Mouse (Mus musculus): ENCODE results near the gene Ankfn1.

The Ankfn1 gene

GRCm38 (mm10) chr11:89403436-89403835, 374.0 kb downstream of the Ankfn1 start:
- no peak for ATAC-seq (ENCODE audit: insufficient number of reproducible peaks, low FRiP score, low TSS enrichment)

- ATAC-seq (ENCODE audit: insufficient number of reproducible peaks, low FRiP score, low TSS enrichment) = no peak
Observed at GRCm38 (mm10) chr11:89388851-89389250, 388.6 kb downstream of the Ankfn1 start.

DNA sequence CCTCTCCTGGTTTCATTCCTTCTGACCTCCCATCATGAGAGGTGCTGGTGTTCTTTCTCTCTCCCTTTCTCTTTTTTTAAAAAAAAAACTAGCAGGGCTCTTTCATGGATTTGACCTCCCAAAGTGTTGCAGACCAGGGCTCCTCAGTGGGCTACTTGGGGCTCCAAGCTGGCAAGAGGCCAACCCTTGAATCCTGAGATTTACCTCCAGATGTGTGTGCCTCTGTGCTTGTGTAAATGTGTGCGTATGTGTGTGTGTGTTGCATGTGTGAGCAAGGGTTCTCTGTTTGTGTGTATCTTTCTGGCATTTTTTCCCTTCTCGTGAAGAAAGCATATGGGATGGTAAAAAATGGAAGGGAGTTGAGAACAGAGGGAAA, 394.8 kb downstream of the Ankfn1 start:
- ATAC-seq (ENCODE audit: insufficient number of reproducible peaks, low FRiP score, low TSS enrichment) = no peak

DNA sequence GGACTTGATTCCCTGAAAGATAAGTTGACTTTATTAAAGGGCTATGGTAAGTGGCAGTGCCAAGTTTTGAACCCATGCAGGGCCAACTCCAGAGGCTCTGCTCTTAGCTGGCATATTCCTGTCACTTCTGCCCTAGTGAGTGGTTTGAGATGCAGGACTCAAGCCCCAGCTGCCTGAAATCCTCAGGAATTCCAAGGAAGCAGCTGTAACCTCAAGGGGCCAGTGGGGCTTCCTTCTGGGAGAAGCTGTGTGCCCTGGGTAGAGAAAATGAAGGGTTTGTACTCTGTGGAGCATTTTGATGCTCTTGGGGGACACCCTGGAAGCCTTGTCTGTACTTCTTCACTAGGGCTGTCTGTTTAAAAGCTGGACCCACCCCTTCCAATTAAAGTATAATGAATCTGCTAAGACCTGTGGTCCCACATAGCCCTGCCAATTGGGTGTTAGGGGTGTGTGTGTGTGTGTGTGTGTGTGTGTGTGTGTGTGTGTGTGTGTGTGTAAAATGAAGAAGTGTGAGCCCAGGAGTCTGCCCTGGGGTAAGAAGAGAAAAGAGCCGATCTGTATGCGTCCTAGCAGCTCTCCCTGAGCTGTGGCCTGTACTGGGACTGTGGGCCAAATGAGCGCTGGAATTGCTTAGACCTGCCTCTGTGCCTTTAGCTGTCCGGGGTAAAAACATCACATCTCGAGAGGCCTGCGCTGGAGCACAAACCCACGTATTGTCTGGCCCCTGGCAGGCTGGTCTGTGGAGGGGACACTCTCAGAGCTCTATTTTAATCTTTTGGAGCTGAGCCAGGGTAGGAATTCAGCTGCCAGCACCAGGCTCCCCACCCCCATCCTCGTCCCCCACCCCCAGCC, 395.4 kb downstream of the Ankfn1 start:
- no peak for ATAC-seq (ENCODE audit: insufficient number of reproducible peaks, low FRiP score, low TSS enrichment)

DNA sequence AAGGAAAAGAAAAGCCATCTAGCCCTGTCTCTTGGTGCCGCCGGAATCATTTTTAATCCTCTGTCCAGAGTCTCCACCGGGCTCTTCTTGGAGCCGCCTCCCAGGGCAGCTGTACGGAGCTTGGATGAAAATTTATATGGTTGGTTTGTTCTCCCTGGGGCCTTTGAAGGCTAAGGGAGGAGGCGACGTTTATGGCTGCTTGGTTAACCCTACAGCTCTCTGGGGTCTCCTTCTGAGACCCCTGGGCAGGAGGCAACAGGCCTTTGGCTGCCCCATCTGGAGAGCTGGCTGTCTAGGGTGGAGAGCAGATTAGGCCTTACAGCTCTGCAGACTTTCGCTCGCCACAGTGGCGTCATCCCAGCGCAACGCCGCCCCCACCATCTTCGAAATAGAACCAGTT, 406.5 kb downstream of the Ankfn1 start:
- ATAC-seq (ENCODE audit: insufficient number of reproducible peaks, low FRiP score, low TSS enrichment) = no peak

- ATAC-seq (ENCODE audit: insufficient number of reproducible peaks, low FRiP score, low TSS enrichment) = no peak
Observed at GRCm38 (mm10) chr11:89370373-89370772, 407.1 kb downstream of the Ankfn1 start.

GRCm38 (mm10) chr11:89363981-89364380, 413.5 kb downstream of the Ankfn1 start:
- no peak for ATAC-seq (ENCODE audit: insufficient number of reproducible peaks, low FRiP score, low TSS enrichment)

DNA sequence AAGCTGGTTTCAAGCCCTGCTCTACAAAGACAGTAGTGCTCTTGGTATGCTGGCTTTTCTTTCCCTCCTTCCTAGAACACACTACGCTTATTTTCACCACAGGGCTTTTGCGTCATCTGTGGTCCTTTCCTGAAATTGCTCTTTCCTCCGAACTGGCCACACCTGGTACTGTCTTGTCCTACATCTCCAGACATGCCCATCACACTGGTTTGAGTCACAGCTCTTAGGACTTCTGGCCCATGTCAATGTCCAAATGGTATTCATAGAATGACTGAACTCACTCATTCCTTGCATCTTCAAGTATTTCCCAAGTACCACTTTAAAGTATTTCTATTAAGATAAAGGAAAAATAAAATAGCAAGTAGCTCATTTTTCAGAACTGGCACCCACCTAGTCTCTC, 416.6 kb downstream of the Ankfn1 start:
- ATAC-seq (ENCODE audit: insufficient number of reproducible peaks, low FRiP score, low TSS enrichment) = no peak

DNA sequence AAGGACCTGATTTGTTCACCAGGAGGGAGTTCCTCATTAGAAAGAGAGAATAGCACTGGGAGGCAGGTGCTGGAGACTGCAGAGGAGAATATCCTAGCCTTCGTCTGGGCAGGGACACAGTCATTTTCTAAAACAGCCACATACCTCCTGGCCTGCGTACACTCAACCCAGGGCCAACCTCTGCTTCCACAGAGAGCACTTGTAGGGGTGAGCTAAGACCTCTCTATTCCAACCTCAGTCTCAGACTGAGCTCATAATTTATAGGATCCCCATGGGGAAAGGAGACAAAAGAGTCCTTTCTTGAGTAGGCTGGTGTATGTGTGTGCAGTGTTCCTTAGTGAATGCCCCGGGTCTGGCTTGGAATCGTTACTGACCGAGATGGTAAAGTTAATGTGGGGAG, 418.9 kb downstream of the Ankfn1 start:
- no peak for ATAC-seq (ENCODE audit: insufficient number of reproducible peaks, low FRiP score, low TSS enrichment)

GRCm38 (mm10) chr11:89356479-89356878, 421.0 kb downstream of the Ankfn1 start:
- ATAC-seq (ENCODE audit: insufficient number of reproducible peaks, low FRiP score, low TSS enrichment) = no peak

DNA sequence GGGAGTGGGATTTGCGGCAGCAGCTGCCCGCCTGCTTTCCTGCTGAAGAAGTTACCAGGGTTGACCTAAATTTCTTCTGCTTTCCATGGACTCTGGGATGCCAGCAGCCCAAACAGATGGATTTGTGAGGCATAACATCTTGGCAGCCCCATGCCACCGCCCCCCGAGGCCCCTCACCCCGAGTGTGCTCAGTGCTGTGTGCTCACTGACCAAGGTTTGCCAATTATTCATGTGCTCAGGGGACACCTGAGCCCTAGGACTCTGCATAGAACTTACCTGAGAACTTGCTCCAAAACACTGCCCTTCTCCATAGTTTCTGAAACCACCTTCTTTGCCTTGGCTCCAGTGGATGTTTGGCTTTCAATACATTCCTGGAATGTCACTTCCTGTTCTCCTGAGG, 421.4 kb downstream of the Ankfn1 start:
- ATAC-seq (ENCODE audit: insufficient number of reproducible peaks, low FRiP score, low TSS enrichment) = no peak

- ATAC-seq (ENCODE audit: insufficient number of reproducible peaks, low FRiP score, low TSS enrichment) = no peak
Observed at GRCm38 (mm10) chr11:89340238-89340637, 437.2 kb downstream of the Ankfn1 start.
